Mouse (Mus musculus) lung, postnatal 0 days (tissue): ENCODE measurements around the gene Abcc12.

Experiments used
- CTCF ChIP-seq: IDR thresholded peaks from 2 replicates; pipeline ENCODE4 v1.5.1; 2016; ENCODE audit warnings: antibody characterized with exemption, mild to moderate bottlenecking
- EP300 ChIP-seq: IDR thresholded peaks from 2 replicates; pipeline ENCODE4 v1.6.1; 2016; ENCODE audit warnings: antibody characterized with exemption, mild to moderate bottlenecking, control low read depth

DNA sequence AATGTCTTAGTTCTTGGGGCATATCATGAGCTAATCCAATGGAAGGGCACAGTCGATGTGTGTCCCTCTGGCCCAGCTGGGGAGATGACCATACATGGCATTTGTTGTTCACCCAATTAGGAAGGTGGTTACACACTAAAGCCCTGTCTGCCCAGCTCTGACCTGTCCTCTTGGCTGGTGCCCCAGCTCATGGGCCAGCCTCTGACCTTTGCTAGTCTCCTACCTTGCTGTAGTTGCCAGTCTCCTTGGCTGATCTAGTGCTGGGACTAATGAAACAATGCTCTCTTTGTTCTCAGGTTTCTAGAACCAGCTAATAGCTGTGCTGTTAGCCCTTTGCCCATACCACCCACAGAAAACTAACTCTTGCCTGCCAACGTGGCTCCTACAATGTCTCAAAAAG, 22.7 kb upstream of the Abcc12 start:
- no peak for TF ChIP-seq CTCF
- TF ChIP-seq EP300 = no peak
